Mouse (Mus musculus) midbrain, embryonic 15.5 days (tissue): ENCODE data around the gene Zfp663. TPM values are rescaled to one million over a fixed set of nuclear protein-coding genes. Genes with fewer than 3 reads are reported as not detected.
A peak's percentile ranks its signal among the peaks of the same experiment; 100 is the strongest.

Source experiments
- ATAC-seq: fragments of 200-750 bp; cut with Nextera tagmentation; replicated peaks from 2 replicates; pipeline ENCODE4 v1.8.0; 2017; ENCODE audit warnings: moderate TSS enrichment
- H3K27ac ChIP-seq: fragments of 300-500 bp; sonication (generic); 2 replicates; pipeline ENCODE4 v1.5.1; 2015; ENCODE audit warnings: mild to moderate bottlenecking, inconsistent platforms
- H3K27me3 ChIP-seq: fragments of 300-500 bp; sonication (generic); replicated peaks from 2 replicates; pipeline ENCODE4 v1.6.1; 2015; ENCODE audit warnings: inconsistent platforms
- H3K36me3 ChIP-seq: fragments of 300-500 bp; sonication (generic); replicated peaks from 2 replicates; pipeline ENCODE4 v1.6.1; 2015; ENCODE audit warnings: inconsistent platforms
- H3K4me1 ChIP-seq: fragments of 300-500 bp; sonication (generic); 2 replicates; pipeline ENCODE4 v1.6.1; 2015; ENCODE audit warnings: inconsistent platforms
- H3K4me2 ChIP-seq: fragments of 300-500 bp; sonication (generic); 2 replicates; pipeline ENCODE4 v1.6.1; 2015; ENCODE audit warnings: inconsistent platforms, mild to moderate bottlenecking, moderate library complexity
- H3K4me3 ChIP-seq: fragments of 300-500 bp; sonication (generic); 2 replicates; pipeline ENCODE4 v1.5.1; 2015; ENCODE audit warnings: mild to moderate bottlenecking, inconsistent platforms
- H3K9ac ChIP-seq: fragments of 300-500 bp; sonication (generic); 2 replicates; pipeline ENCODE4 v1.6.1; 2015; ENCODE audit warnings: mild to moderate bottlenecking, inconsistent platforms
- H3K9me3 ChIP-seq: fragments of 300-500 bp; sonication (generic); 2 replicates; pipeline ENCODE4 v1.6.1; 2016; ENCODE audit warnings: inconsistent platforms
- WGBS: fragments of 180-500 bp; shearing (Covaris S2); methylation state at CpG from one replicate; pipeline ENCODE4 v1.1.7; 2015; ENCODE audit warnings: mixed read lengths; 5-methylcytosine and 5-hydroxymethylcytosine counted together
- polyA plus RNA-seq: library from polyadenylated mRNA; unstranded; fragments of >200 nt; fragmentation: Nextera tagmentation; extraction: Ambion mirVana; gene quantifications from 2 replicates; pipeline ENCODE4 v1.2.1, GENCODE M21; 2015

The Zfp663 gene
- 8.5 and 10.9 TPM in 2 replicates for polyA plus RNA-seq

GRCm38 (mm10) chr2:165368496-165368895 lies at the start of gene Zfp663:
Gene Zfp663, minus strand, starts transcription at chr2:165368729.
- under 1% methylated on average over 27 of the region's 27 CpGs for WGBS
- H3K27me3 ChIP-seq, result no peaks in the 10 kb centered on the region
- peak; percentile 64; the same call in 1 of the 2 replicates for ATAC-seq

GRCm38 (mm10) chr2:165417291-165417690 lies 48.8 kb upstream of the Zfp663 start:
- Histone ChIP-seq H3K9me3 (no peaks in the 10 kb centered on the region), H3K27me3 (no peaks in the 10 kb centered on the region), H3K4me3 (no peak overlapping the region), H3K27ac (peak overlapping the region; percentile 75), H3K36me3 (no peaks in the 10 kb centered on the region), H3K4me1 (peaks cover 46% of the 10 kb centered on the region), H3K9ac (no peak overlapping the region), H3K4me2 (no peak overlapping the region)
- ATAC-seq, result peak; percentile 57; the same call in 1 of the 2 replicates
- 33% methylated on average over 7 of the region's 7 CpGs for WGBS

More at GRCm38 (mm10) chr2:165368496-165368895, at the start of gene Zfp663:
- H3K4me3 ChIP-seq, result peak within 1 kb of the TSS; percentile 60
- H3K9me3 ChIP-seq, result no peaks in the 10 kb centered on the region
- H3K9ac ChIP-seq, result peak within 1 kb of the TSS; percentile 90
- peak within 1 kb of the TSS; percentile 82 for H3K4me2 ChIP-seq
- peak within 1 kb of the TSS; percentile 86 for H3K27ac ChIP-seq
- no peaks in the 10 kb centered on the region for H3K36me3 ChIP-seq
- peaks cover 23% of the 10 kb centered on the region for H3K4me1 ChIP-seq

GRCm38 (mm10) chr2:165415795-165416194 lies 47.3 kb upstream of the Zfp663 start:
- H3K27ac ChIP-seq, result no peak overlapping the region
- no peak for ATAC-seq
- peaks cover 46% of the 10 kb centered on the region for H3K4me1 ChIP-seq
- H3K27me3 ChIP-seq, result no peaks in the 10 kb centered on the region
- H3K4me2 ChIP-seq, result no peak overlapping the region
- no peaks in the 10 kb centered on the region for H3K36me3 ChIP-seq
- H3K4me3 ChIP-seq, result no peak overlapping the region
- H3K9me3 ChIP-seq, result no peaks in the 10 kb centered on the region
- no peak overlapping the region for H3K9ac ChIP-seq
- 61% methylated on average over 6 of the region's 6 CpGs for WGBS

GRCm38 (mm10) chr2:165415141-165415721 lies 46.7 kb upstream of the Zfp663 start:
- H3K4me1 ChIP-seq, result peaks cover 44% of the 10 kb centered on the region
- no peak overlapping the region for H3K4me2 ChIP-seq
- WGBS, result 28% methylated on average over 11 of the region's 11 CpGs
- no peak overlapping the region for H3K9ac ChIP-seq
- no peak overlapping the region for H3K4me3 ChIP-seq
- H3K36me3 ChIP-seq, result no peaks in the 10 kb centered on the region
- H3K27me3 ChIP-seq, result no peaks in the 10 kb centered on the region
- peak overlapping the region; percentile 44; the same call in 1 of the 2 replicates for H3K27ac ChIP-seq
- ATAC-seq, result no peak
- no peaks in the 10 kb centered on the region for H3K9me3 ChIP-seq

- Histone ChIP-seq H3K36me3 (no peaks in the 10 kb centered on the region), H3K4me1 (peaks cover 35% of the 10 kb centered on the region), H3K27ac (peak overlapping the region; percentile 44; the same call in 1 of the 2 replicates), H3K4me2 (no peak overlapping the region), H3K27me3 (no peaks in the 10 kb centered on the region), H3K9ac (no peak overlapping the region), H3K4me3 (no peak overlapping the region), H3K9me3 (no peaks in the 10 kb centered on the region)
- no peak for ATAC-seq
- WGBS, result 77% methylated on average over 5 of the region's 5 CpGs
These were observed 45.8 kb upstream of the Zfp663 start for GRCm38 (mm10) chr2:165414321-165414720.

GRCm38 (mm10) chr2:165413884-165414283 lies 45.4 kb upstream of the Zfp663 start:
- no peak for ATAC-seq
- Histone ChIP-seq H3K9me3 (no peaks in the 10 kb centered on the region), H3K27me3 (no peaks in the 10 kb centered on the region), H3K4me1 (peaks cover 32% of the 10 kb centered on the region), H3K4me3 (no peak overlapping the region), H3K4me2 (no peak overlapping the region), H3K9ac (no peak overlapping the region), H3K27ac (no peak overlapping the region), H3K36me3 (no peaks in the 10 kb centered on the region)
- WGBS, result 38% methylated on average over 3 of the region's 3 CpGs

GRCm38 (mm10) chr2:165407700-165408301 lies 39.3 kb upstream of the Zfp663 start:
- Histone ChIP-seq H3K4me3 (no peak overlapping the region), H3K9ac (no peak overlapping the region), H3K9me3 (no peaks in the 10 kb centered on the region), H3K27me3 (no peaks in the 10 kb centered on the region), H3K36me3 (no peaks in the 10 kb centered on the region), H3K4me2 (no peak overlapping the region), H3K4me1 (no peaks in the 10 kb centered on the region), H3K27ac (no peak overlapping the region)
- WGBS, result 35% methylated on average over 10 of the region's 10 CpGs
- no peak for ATAC-seq

GRCm38 (mm10) chr2:165405351-165405750 lies 36.8 kb upstream of the Zfp663 start:
- H3K9ac ChIP-seq, result no peak overlapping the region
- H3K4me3 ChIP-seq, result no peak overlapping the region
- no peak overlapping the region for H3K4me2 ChIP-seq
- no peak overlapping the region for H3K27ac ChIP-seq
- H3K4me1 ChIP-seq, result no peaks in the 10 kb centered on the region; the same call in 1 of the 2 replicates
- no peaks in the 10 kb centered on the region for H3K9me3 ChIP-seq
- WGBS, result 67% methylated on average over 6 of the region's 6 CpGs
- ATAC-seq, result no peak
- no peaks in the 10 kb centered on the region for H3K27me3 ChIP-seq
- no peaks in the 10 kb centered on the region for H3K36me3 ChIP-seq

- Histone ChIP-seq H3K4me2 (no peak overlapping the region), H3K27me3 (no peaks in the 10 kb centered on the region), H3K36me3 (no peaks in the 10 kb centered on the region), H3K27ac (no peak overlapping the region), H3K9me3 (no peaks in the 10 kb centered on the region), H3K4me3 (no peak overlapping the region), H3K4me1 (no peaks in the 10 kb centered on the region; the same call in 1 of the 2 replicates), H3K9ac (no peak overlapping the region)
- WGBS, result 72% methylated on average over 9 of the region's 9 CpGs
- no peak for ATAC-seq
These were observed 36.4 kb upstream of the Zfp663 start for GRCm38 (mm10) chr2:165404951-165405350.

- ATAC-seq, result no peak
These were observed 29.7 kb upstream of the Zfp663 start for GRCm38 (mm10) chr2:165398164-165398785.

GRCm38 (mm10) chr2:165397502-165398163 lies 29.1 kb upstream of the Zfp663 start:
- no peak overlapping the region; the same call in 1 of the 2 replicates for H3K9ac ChIP-seq
- peaks cover 14% of the 10 kb centered on the region for H3K4me1 ChIP-seq
- 65% methylated on average over 23 of the region's 23 CpGs for WGBS
- H3K4me2 ChIP-seq, result no peak overlapping the region
- no peak overlapping the region for H3K27ac ChIP-seq
- 0 out of 2 replicates have a peak, but pooled peaks have one; percentile 27 for ATAC-seq
- no peaks in the 10 kb centered on the region for H3K36me3 ChIP-seq
- H3K27me3 ChIP-seq, result no peaks in the 10 kb centered on the region
- no peaks in the 10 kb centered on the region for H3K9me3 ChIP-seq
- H3K4me3 ChIP-seq, result no peak overlapping the region

More at GRCm38 (mm10) chr2:165398164-165398785, 29.7 kb upstream of the Zfp663 start:
- Histone ChIP-seq H3K9ac (no peak overlapping the region), H3K4me2 (no peak overlapping the region), H3K4me1 (peaks cover 14% of the 10 kb centered on the region), H3K4me3 (no peak overlapping the region), H3K27me3 (no peaks in the 10 kb centered on the region), H3K27ac (no peak overlapping the region), H3K36me3 (no peaks in the 10 kb centered on the region), H3K9me3 (no peaks in the 10 kb centered on the region)
- 54% methylated on average over 15 of the region's 15 CpGs for WGBS
